Mouse (Mus musculus) neural tube, embryonic 14.5 days (tissue): ENCODE measurements around the gene Tmem40. TPM values are rescaled to one million over a fixed set of nuclear protein-coding genes. Genes with fewer than 3 reads are reported as not detected.

ENCODE experiments used
- ATAC-seq: fragments of 200-750 bp; cut with Nextera tagmentation; 2 replicates; pipeline ENCODE4 v1.8.0; 2017; ENCODE audit warnings: low read depth, mild to moderate bottlenecking, moderate TSS enrichment, moderate library complexity
- H3K27ac ChIP-seq: fragments of 300-500 bp; sonication (generic); 2 replicates; pipeline ENCODE4 v1.5.1; 2014; ENCODE audit warnings: low read depth, mild to moderate bottlenecking, control low read depth, low read length, moderate library complexity, mixed read lengths
- H3K27me3 ChIP-seq: fragments of 300-500 bp; sonication (generic); 2 replicates; pipeline ENCODE4 v1.6.1; 2014; ENCODE audit warnings: low read length; ENCODE audit not compliant: control insufficient read depth, insufficient read depth
- H3K36me3 ChIP-seq: fragments of 300-500 bp; sonication (generic); 2 replicates; pipeline ENCODE4 v1.6.1; 2014; ENCODE audit warnings: low read length, mixed read lengths; ENCODE audit not compliant: control insufficient read depth, insufficient read depth
- H3K4me1 ChIP-seq: fragments of 300-500 bp; sonication (generic); 2 replicates; pipeline ENCODE4 v1.6.1; 2014; ENCODE audit warnings: low read length; ENCODE audit not compliant: control insufficient read depth, insufficient read depth
- H3K4me2 ChIP-seq: fragments of 300-500 bp; sonication (generic); 2 replicates; pipeline ENCODE4 v1.6.1; 2014; ENCODE audit warnings: mild to moderate bottlenecking, low read depth, low read length, control low read depth
- H3K4me3 ChIP-seq: fragments of 300-500 bp; sonication (generic); 2 replicates; pipeline ENCODE4 v1.5.1; 2014; ENCODE audit warnings: low read depth, low read length, control low read depth, mixed read lengths
- H3K9ac ChIP-seq: fragments of 300-500 bp; sonication (generic); replicated peaks from 2 replicates; pipeline ENCODE4 v1.6.1; 2014; ENCODE audit warnings: low read depth, mild to moderate bottlenecking, control low read depth, low read length, mixed read lengths
- H3K9me3 ChIP-seq: fragments of 300-500 bp; sonication (generic); 2 replicates; pipeline ENCODE4 v1.6.1; 2016; ENCODE audit warnings: low read length; ENCODE audit not compliant: control insufficient read depth
- WGBS: fragments of 180-500 bp; shearing (Covaris S2); extraction: QIAGEN DNeasy Blood & Tissue Kit; methylation state at CpG from one replicate; pipeline ENCODE4 v1.1.7; 2014; 5-methylcytosine and 5-hydroxymethylcytosine counted together
- polyA plus RNA-seq: library from polyadenylated mRNA; unstranded; fragments of >200 nt; fragmentation: Nextera tagmentation; extraction: Ambion mirVana; gene quantifications from 2 replicates; pipeline ENCODE4 v1.2.1, GENCODE M21; 2014

Gene Tmem40
- polyA plus RNA-seq, 1 experiment from 2014 or later = 1.2 TPM

- ATAC-seq = no peak
- H3K4me2 ChIP-seq = no peak overlapping the region
Measured at GRCm38 (mm10) chr6:115697739-115698558, 64.3 kb downstream of the Tmem40 start.

GRCm38 (mm10) chr6:115696707-115697215, 65.4 kb downstream of the Tmem40 start:
- Histone ChIP-seq H3K9me3 (no peaks in the 10 kb centered on the region), H3K27ac (no peak overlapping the region), H3K4me3 (no peak overlapping the region), H3K27me3 (no peaks in the 10 kb centered on the region), H3K36me3 (no peaks in the 10 kb centered on the region), H3K4me2 (no peak overlapping the region), H3K9ac (no peak overlapping the region), H3K4me1 (no peaks in the 10 kb centered on the region)
- WGBS = 84% methylated on average over 7 of the region's 7 CpGs
- no peak for ATAC-seq

More at GRCm38 (mm10) chr6:115697739-115698558, 64.3 kb downstream of the Tmem40 start:
- 47% methylated on average over 17 of the region's 17 CpGs for WGBS
- no peaks in the 10 kb centered on the region for H3K36me3 ChIP-seq
- H3K9ac ChIP-seq = no peak overlapping the region
- no peak overlapping the region for H3K27ac ChIP-seq
- H3K4me3 ChIP-seq = no peak overlapping the region
- no peaks in the 10 kb centered on the region for H3K9me3 ChIP-seq
- no peaks in the 10 kb centered on the region for H3K4me1 ChIP-seq
- H3K27me3 ChIP-seq = no peaks in the 10 kb centered on the region

- H3K27me3 ChIP-seq = no peaks in the 10 kb centered on the region
- H3K9me3 ChIP-seq = no peaks in the 10 kb centered on the region
- H3K36me3 ChIP-seq = no peaks in the 10 kb centered on the region
- no peak overlapping the region for H3K27ac ChIP-seq
- ATAC-seq = no peak
- no peaks in the 10 kb centered on the region for H3K4me1 ChIP-seq
- WGBS = 53% methylated on average over 7 of the region's 7 CpGs
- H3K4me3 ChIP-seq = no peak overlapping the region
- H3K9ac ChIP-seq = no peak overlapping the region
- H3K4me2 ChIP-seq = no peak overlapping the region
Measured at GRCm38 (mm10) chr6:115695124-115695523, 67.1 kb downstream of the Tmem40 start.

GRCm38 (mm10) chr6:115694441-115694842, 67.8 kb downstream of the Tmem40 start:
- H3K4me2 ChIP-seq = no peak overlapping the region
- 57% methylated on average over 9 of the region's 9 CpGs for WGBS
- H3K9ac ChIP-seq = no peak overlapping the region
- ATAC-seq = no peak
- H3K27ac ChIP-seq = no peak overlapping the region
- H3K36me3 ChIP-seq = no peaks in the 10 kb centered on the region
- H3K9me3 ChIP-seq = no peaks in the 10 kb centered on the region
- H3K27me3 ChIP-seq = no peaks in the 10 kb centered on the region
- H3K4me1 ChIP-seq = no peaks in the 10 kb centered on the region
- H3K4me3 ChIP-seq = no peak overlapping the region

- WGBS = 76% methylated on average over 5 of the region's 5 CpGs
- H3K9me3 ChIP-seq = no peaks in the 10 kb centered on the region
- H3K4me3 ChIP-seq = no peak overlapping the region
- H3K4me1 ChIP-seq = no peaks in the 10 kb centered on the region
- no peak overlapping the region for H3K4me2 ChIP-seq
- no peak for ATAC-seq
- H3K9ac ChIP-seq = no peak overlapping the region
- H3K27me3 ChIP-seq = no peaks in the 10 kb centered on the region
- no peaks in the 10 kb centered on the region for H3K36me3 ChIP-seq
- H3K27ac ChIP-seq = no peak overlapping the region
Measured at GRCm38 (mm10) chr6:115692963-115693730, 69.1 kb downstream of the Tmem40 start.

- Histone ChIP-seq H3K27me3 (no peaks in the 10 kb centered on the region), H3K9ac (no peak overlapping the region), H3K4me1 (no peaks in the 10 kb centered on the region), H3K36me3 (no peaks in the 10 kb centered on the region), H3K4me2 (no peak overlapping the region), H3K9me3 (no peaks in the 10 kb centered on the region), H3K27ac (no peak overlapping the region), H3K4me3 (no peak overlapping the region)
- ATAC-seq = no peak
- 55% methylated on average over 9 of the region's 9 CpGs for WGBS
Measured at GRCm38 (mm10) chr6:115692163-115692950, 69.9 kb downstream of the Tmem40 start.

GRCm38 (mm10) chr6:115690105-115690504, 72.1 kb downstream of the Tmem40 start:
- Histone ChIP-seq H3K9me3 (no peaks in the 10 kb centered on the region), H3K4me2 (no peak overlapping the region), H3K36me3 (no peaks in the 10 kb centered on the region), H3K27me3 (no peaks in the 10 kb centered on the region), H3K9ac (no peak overlapping the region), H3K27ac (no peak overlapping the region), H3K4me1 (no peaks in the 10 kb centered on the region), H3K4me3 (no peak overlapping the region)
- WGBS = 95% methylated on average over 4 of the region's 4 CpGs
- no peak for ATAC-seq

GRCm38 (mm10) chr6:115688589-115688988, 73.6 kb downstream of the Tmem40 start:
- Histone ChIP-seq H3K27me3 (no peaks in the 10 kb centered on the region), H3K27ac (no peak overlapping the region), H3K4me2 (no peak overlapping the region), H3K9ac (no peak overlapping the region), H3K4me3 (no peak overlapping the region), H3K9me3 (no peaks in the 10 kb centered on the region), H3K36me3 (no peaks in the 10 kb centered on the region), H3K4me1 (no peaks in the 10 kb centered on the region)
- 88% methylated on average over 4 of the region's 4 CpGs for WGBS
- no peak for ATAC-seq
